Mouse (Mus musculus) kidney, adult 2 months (tissue): ENCODE results near the gene Rdh16.

ENCODE experiments used
- CTCF ChIP-seq: fragments of 200-500 bp; conservative IDR thresholded peaks from 2 replicates; pipeline ENCODE4 v1.5.1; 2011; ENCODE audit warnings: low read depth, mild to moderate bottlenecking, control low read depth, low read length, moderate library complexity, mixed read lengths; ENCODE audit not compliant: insufficient read depth, insufficient read length
- POLR2A ChIP-seq: fragments of 200-500 bp; IDR thresholded peaks from one replicate; pipeline ENCODE4 v1.6.1; 2011; ENCODE audit warnings: low read depth, low read length, control low read depth

GRCm38 (mm10) chr10:127776011-127776410 is 24.9 kb upstream of the Rdh16 start, which contains the start of gene Rdh9:
- TF ChIP-seq CTCF, result no peak
- TF ChIP-seq POLR2A, result no peak
